Mouse (Mus musculus) cerebellum, adult 11 months (tissue): ENCODE results near the gene Bsg.
"Not testable (repeated sequence)": the region's sequence is repeated elsewhere in the genome, so short reads cannot be mapped to it uniquely, and the experiment has no call there.

ENCODE experiments used
- DNase-seq: peaks from one replicate; pipeline ENCODE4 v3.0.0; 2022

Bsg gene

GRCm38 (mm10) chr10:79736706-79737105 lies 32.4 kb downstream of the Bsg start:
- no peak for DNase-seq

DNA sequence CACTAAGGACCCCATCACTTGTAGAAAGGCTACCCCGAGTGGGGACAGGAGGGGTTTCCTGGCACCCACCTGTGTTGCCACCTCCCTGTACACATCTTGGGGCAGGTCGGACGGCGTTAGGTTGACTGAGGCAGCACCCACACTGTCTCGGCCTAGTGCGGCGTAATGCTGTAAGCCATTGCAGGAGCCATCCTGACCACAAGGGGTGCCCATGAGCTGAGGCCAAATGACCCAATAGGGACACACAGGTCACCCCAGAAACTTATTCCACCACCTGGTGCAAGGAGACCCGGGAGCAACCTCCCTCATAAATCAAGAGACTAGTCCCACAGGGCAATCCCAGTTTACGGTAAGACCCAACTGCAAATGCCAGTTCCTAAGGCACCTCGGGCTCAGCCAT lies 34.0 kb downstream of the Bsg start:
- no peak for DNase-seq

GRCm38 (mm10) chr10:79739234-79739633 lies 34.9 kb downstream of the Bsg start:
- no peak for DNase-seq

GRCm38 (mm10) chr10:79740863-79741262 lies 36.6 kb downstream of the Bsg start:
- no peak for DNase-seq

GRCm38 (mm10) chr10:79743161-79743560 lies 38.9 kb downstream of the Bsg start:
- DNase-seq = no peak

- DNase-seq = peak; percentile 58
These were observed 39.5 kb downstream of the Bsg start for GRCm38 (mm10) chr10:79743650-79744365.

DNA sequence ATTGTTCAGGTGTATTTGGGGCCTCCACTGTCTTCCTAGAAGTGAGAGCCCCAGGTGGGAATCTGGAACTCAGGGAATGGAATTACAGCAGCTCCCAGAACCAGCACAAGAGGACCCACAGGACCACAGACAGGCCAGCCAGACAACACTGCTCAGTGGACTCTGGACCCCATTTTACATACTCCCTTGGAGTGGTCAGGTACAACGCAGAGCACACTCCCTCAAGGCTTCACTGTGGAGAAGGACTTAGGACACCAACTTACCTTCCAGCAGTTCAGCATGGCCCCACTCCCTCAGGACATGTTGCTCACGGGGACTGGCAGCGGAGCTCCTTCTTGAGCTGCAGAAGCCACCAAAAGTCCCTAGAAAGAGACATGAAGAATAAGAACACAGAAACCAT lies 41.1 kb downstream of the Bsg start:
- DNase-seq = no peak

DNA sequence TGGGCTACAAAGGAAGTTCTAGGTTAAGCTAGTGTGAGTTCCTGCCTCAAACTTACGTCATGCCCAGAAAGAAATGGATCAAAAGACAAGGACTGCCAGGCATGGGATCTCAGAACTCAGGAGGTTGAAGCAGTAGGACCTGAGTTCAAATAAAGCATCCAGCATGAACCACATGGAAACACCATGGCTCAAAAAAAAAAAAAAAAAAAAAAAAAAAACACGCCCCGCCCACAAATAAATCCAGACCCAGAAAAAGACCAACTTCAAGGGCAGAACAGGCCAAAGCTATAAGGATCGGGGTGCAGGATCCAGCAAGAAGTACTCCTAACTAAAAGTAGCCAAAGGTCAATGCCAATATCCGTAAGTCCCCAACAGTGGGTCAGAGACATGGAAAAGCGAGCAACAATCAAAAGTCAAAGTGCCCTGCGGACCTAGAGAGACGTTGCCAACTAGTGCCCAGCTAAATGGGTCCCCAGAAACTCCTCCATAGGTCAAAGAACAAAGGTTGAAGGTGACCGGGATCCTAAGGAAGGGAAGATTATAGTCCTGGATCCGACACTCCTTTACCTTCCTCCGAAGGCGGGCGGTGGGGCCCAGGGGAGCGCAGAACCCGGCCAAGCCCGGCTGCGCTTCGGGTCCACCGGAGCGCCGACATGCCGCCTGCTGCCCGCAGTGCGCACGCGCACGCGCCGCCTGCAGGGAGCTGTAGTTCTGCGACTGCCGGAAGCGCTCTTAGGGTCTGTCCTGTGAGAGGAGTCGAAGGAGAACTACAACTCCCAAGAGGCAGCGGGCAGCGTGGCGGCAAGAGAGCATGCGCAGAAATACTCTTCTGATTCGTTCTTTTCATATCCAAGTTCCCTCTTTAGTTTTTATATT lies 41.8 kb downstream of the Bsg start, which contains the start of gene Polrmt:
Gene Polrmt, minus strand, starts transcription at position 684 of the 876 bp plus-strand sequence.
- DNase-seq = peak; percentile 95

DNA sequence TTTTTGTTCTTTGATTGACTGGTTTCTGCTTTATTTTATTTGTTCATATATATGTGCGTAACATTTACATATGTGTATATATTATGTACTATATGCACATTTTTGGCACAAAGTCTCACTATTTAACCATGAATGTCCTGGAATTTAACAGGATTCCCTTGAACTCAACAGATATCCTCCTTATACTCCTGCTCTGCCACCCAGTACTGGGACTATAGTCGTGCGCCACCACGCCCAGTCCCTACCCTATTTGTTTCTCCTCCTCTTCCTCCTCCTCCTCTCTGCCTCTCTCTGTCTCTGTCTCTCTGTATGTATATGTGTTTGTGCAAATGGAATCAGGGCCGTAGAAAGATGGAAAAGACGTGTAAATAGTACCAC lies 42.5 kb downstream of the Bsg start:
- no peak for DNase-seq

- no peak for DNase-seq
These were observed 44.2 kb downstream of the Bsg start for GRCm38 (mm10) chr10:79748496-79748895.

DNA sequence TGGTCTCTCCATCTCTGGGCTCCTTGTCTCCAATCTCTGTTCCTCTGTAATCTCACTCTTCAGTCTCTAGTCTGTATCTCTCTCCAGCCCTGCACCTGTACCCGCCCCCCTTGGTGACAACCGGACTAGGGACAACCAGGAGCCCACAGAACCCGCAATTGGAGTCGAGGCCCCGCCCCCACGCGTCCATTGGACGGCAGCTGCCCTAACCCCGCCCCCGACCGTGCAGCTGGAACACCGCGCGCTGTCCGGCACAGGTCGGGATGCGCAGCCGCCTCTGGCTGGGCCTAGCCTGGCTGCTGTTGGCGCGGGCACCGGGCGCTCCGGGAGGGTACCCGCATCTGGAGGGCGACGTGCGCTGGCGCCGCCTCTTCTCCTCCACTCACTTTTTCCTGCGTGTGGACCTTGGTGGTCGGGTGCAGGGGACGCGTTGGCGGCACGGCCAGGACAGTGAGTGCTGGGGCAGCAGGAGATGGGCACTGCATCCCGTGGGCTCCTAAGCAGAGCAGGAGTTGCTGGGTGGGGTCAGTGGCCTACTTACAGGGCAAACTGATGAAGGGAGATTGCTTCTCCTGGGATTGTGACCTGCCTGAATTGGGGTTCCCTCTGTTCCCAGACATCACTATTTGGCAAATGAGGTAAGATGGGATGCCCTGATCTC lies 50.7 kb downstream of the Bsg start, which contains the start of gene Fgf22:
Gene Fgf22, plus strand, starts transcription at position 221 of the 661 bp plus-strand sequence.
- peak; percentile 83 for DNase-seq

- peak; percentile 41 for DNase-seq
These were observed 51.6 kb downstream of the Bsg start for GRCm38 (mm10) chr10:79755854-79756253.

GRCm38 (mm10) chr10:79756660-79757059 lies 52.4 kb downstream of the Bsg start:
- no peak for DNase-seq

DNA sequence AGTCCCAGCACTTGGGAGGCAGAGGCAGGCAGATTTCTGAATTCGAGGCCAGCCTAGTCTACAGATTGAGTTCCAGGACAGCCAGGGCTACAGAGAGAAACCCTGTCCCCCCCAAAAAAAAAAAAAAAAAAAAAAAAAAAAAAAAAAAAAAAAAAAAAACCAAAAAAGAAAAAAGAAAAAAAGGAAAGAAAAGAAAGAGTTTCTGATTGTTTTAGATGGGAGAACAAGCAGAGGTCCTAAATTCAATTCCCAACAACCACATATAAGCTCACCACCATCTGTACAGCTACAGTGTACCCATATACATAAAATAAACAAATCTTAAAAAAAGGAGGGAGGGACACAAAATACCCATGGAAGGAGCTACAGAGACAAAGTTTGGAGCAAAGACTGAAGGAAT lies 55.4 kb downstream of the Bsg start:
- DNase-seq = not testable (repeated sequence)

DNA sequence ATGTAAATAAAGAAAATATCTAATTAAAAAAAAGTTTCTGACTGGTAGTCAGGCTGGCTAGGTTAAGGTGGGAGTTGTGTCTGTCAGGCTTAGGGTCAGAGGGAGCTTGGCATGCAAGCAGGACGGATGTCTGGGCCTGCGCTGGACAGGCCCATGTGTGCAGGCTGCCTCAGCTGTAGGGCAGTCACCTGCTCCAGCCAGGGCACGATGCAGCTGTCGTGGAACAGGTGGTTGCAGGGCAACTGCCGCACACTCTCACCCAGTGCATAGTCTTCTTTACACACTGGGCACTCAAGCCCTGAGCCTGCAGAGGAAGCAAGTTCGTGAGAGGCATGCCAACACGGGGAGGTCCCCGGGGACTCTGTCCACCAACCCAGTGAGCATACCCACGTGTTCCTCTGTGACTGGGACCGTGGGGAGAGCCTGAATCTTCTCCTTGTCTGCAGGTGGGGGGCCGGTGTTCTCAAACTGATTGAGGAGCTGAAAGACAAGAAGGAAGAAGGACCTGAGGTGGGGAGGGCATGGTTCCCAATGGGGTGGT lies 56.4 kb downstream of the Bsg start:
- DNase-seq = no peak
